Mouse (Mus musculus): ENCODE measurements around the gene Dnajc1.

- TF ChIP-seq USF1 (IDR thresholded peaks at IDR 0.05; ENCODE audit: low read depth, low read length) = no peak
- TF ChIP-seq HCFC1 (IDR thresholded peaks at IDR 0.05; ENCODE audit: low read depth, low read length) = no peak
- no peak for TF ChIP-seq ZKSCAN1 (IDR thresholded peaks at IDR 0.05; ENCODE audit: low read depth, low read length)
- no peak for TF ChIP-seq POLR2A (IDR thresholded peaks at IDR 0.05; ENCODE audit: control insufficient read depth in 1 of 2, insufficient read depth in 1 of 2, low read depth in 1 of 2, low read length in 2 of 2, poor library complexity in 1 of 2)
- no peak for TF ChIP-seq MEF2A (IDR thresholded peaks at IDR 0.05; ENCODE audit: extremely low read depth, insufficient replicate concordance, low read depth, low read length, poor library complexity, severe bottlenecking)
- no peak for TF ChIP-seq ETS1 (IDR thresholded peaks at IDR 0.05; ENCODE audit: low read depth, low read length)
- TF ChIP-seq CTCF (IDR thresholded peaks at IDR 0.05 in 2 of 3, conservative IDR thresholded peaks at IDR 0.05 in 1 of 3; ENCODE audit: control insufficient read depth in 1 of 3, insufficient read depth in 1 of 3, low read depth in 2 of 3, low read length in 3 of 3, poor library complexity in 1 of 3, severe bottlenecking in 1 of 3) = no peak
- no peak for TF ChIP-seq GABPA (IDR thresholded peaks at IDR 0.05; ENCODE audit: low read depth, low read length)
- TF ChIP-seq MAZ (IDR thresholded peaks at IDR 0.05; ENCODE audit: low read depth, low read length) = no peak
Measured at GRCm38 (mm10) chr2:18364402-18364801, 28.2 kb downstream of the Dnajc1 start.

All from MEL (cell line).